Mouse (Mus musculus) left cerebral cortex, postnatal 36 days (tissue): ENCODE measurements around the gene Dolk. TPM values are rescaled to one million over a fixed set of nuclear protein-coding genes. Genes with fewer than 3 reads are reported as not detected.

ENCODE experiments used
- DNase-seq, 2 experiments: peaks; one replicate each; pipeline ENCODE4 v3.0.0; 2021 to 2022; ENCODE audit warnings: low spot score in 2 of 2, mixed read lengths in 1 of 2
- intact Hi-C: fragments of 180-260 bp; cut with DNase I; formaldehyde crosslinking; loops from one replicate; pipeline ENCODE4 v1.15.1; 2025
- total RNA-seq, 2 experiments: library from RNA; stranded (reverse); gene quantifications; 2 replicates each; pipeline ENCODE4 v1.2.3; 2021

Dolk gene
- total RNA-seq, 2 experiments from 2014 or later: 22.3 to 28.8 TPM

DNA sequence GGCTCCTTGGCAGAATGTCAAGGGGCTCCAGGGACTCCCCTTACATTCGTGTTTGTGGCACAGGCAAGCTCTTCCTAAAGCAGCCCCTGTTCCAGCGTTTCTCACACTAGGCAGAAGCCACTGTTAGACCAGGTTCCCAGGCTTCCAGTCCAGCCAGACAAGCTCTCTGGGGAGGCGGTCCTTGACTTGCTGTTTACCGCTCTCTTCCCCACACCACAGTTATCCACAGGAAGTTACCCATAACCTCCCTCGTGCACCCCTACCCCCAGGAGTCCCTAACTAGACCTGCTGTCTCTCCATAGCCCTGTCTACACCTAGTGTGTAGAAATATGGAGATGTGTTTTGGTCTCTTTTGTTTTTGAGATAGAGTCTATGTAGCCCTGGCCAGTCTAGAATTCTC lies 32.3 kb downstream of the Dolk start:
- DNase-seq: no peak
- intact Hi-C loops: no loop called here

DNA sequence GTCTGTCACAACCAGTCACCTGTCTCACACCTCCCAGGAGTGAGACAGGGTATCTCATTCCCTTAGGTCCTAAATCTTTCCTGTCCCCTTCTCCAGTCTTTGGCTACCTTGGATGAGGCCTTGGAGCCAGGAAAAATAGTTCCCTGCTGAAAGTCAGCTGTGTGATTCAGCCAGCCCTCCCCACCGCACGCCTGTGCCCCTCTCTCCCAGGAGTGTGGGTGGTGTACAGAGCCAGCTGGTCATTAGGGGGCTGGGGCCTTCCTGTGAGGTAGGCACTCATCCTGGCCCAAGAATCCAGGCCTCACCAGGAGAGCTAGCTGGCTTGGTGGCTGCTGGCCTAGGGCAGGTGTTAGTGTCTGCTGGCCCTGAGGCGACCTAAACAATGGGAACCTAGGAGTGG lies 33.6 kb downstream of the Dolk start:
- intact Hi-C loops: no loop called here
- DNase-seq: no peak

- no peak for DNase-seq
- intact Hi-C loops: no loop called here
These were observed 34.6 kb downstream of the Dolk start for GRCm38 (mm10) chr2:30251417-30252104.

GRCm38 (mm10) chr2:30250166-30251128 lies 35.7 kb downstream of the Dolk start:
- intact Hi-C loops: no loop called here
- no peak for DNase-seq

DNA sequence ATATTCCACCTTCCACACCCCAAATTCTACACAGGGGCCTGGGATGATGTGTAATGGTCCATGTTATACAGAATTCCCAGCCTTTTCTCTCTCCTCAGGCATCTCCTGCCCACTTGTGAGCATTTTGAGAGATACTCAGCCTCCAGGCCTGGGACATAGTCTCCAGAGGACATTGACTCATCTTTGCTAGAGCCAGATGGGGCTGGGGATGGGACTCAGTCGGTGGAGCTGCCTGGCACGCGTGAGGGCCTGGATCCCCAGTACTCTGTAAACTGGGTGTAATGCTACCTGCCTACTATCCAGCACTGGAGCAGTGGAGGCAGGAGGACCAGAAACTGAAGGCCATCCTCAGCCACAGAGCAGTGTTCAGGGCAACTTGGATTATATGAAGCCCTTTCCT lies 37.0 kb downstream of the Dolk start:
- DNase-seq: no peak
- intact Hi-C loops: no loop called here

DNA sequence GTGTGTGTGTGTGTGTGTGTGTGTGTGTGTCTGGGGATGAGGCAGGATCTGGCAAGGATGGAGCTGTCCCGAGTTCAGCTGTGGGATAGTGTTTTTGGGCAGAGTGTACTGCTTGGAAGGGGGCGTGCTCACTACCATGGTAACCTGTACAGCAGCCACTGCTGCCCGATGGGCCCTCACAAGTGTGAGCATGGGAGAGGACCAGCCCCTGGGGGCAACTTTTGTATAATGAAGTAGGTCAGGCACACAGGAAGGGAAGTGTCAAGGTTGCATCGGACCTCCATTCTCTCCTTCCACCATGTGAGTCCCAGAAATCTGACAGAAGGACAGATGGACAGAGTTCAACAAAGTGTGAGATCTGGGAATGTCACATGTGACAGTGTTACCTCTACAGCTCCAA lies 38.5 kb downstream of the Dolk start:
- intact Hi-C loops: no loop called here

GRCm38 (mm10) chr2:30247036-30247435 lies 39.1 kb downstream of the Dolk start:
- intact Hi-C loops: no loop called here

More for the DNA sequence above, 38.5 kb downstream of the Dolk start:
- DNase-seq: no peak

DNA sequence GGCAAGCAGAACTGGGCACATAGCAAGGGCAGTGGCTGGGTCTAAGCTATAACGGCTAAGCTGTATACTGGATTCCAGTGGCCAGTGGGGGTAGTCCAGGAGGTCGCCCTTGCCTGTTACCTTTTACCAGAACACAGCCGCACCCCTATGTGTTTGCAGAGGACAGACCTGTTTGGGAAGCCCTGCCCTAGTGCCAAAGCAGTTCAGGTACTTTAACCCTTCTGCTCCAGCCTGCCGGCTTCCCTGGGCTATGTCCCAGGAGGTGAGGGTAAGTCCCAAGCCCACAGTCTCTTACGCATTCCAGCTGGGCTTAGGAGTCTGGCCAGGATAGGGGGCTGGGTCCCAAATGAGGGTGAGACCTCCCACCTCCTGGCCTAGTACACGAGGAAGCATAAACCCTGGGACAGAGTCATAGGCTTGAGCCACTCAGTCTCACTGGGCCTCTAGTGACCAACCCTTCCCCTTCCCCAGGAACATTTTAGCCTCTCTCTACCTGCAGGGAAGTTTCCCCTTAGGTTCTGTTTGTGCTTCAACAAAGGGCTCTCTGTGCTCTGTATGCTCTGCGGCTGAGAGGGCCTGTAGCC lies 41.4 kb downstream of the Dolk start:
- DNase-seq: no peak
- intact Hi-C loops: no loop called here

More at GRCm38 (mm10) chr2:30247036-30247435, 39.1 kb downstream of the Dolk start:
- no peak for DNase-seq

DNA sequence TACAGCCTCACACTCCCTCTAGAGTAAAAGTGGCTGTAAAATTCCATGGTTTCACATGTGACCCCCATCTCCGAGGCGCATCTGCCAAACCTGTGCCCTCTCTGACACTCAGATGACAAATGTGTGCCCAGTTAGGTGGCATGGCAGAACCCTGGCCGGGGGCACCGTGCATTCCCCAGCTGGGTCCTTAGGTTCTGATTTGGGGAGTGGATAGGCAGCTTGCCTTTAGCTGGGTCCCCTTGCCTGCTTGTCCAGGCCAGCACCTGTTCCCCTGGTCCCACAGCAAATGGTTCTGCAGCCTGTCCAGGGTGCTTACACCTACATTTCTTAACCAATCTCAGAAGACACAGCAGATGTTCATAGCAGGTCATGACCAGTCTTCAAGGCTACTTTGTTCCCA lies 42.7 kb downstream of the Dolk start:
- no peak for DNase-seq
- intact Hi-C loops: no loop called here

DNA sequence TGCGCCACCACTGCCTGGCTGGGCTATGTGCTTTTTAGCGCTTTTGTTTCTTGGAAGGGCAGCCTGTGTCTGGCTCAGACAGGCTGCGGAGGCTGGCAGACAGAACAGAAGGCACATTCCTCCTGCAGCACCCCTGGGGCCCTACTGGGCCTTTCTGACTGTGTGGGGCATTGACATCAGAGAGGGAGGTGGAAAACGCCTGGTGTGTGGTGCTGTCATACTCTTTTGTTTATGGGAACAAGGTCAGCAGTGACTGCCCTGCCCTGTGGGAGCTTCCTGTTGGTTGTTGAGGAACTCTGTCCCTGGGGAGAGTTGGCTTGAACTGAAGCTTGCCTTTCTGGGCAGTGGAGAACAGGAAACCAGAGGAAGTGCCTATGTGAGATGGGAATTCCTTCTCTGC lies 43.6 kb downstream of the Dolk start:
- intact Hi-C loops: no loop called here
- no peak for DNase-seq

DNA sequence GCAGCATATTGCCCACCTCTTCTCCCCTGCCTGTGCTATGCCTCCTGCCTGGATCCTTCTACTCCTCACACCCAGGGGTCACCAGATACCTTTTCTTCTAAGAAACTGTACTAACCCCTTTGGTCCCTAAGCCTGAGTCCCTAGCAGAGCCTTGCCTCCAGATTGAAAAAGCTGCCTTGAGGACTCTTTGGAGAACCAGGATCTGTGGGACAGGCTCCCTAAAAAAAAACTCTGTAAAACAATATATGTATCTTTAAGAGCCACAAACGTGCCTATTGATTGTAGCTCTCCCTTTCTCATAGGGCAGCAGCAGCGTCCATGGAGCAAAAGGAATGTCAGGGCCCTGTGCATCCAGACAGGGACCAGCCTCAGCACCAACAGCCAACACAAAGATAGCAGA lies 45.9 kb downstream of the Dolk start, which contains the start of gene Gm28035:
TSS of gene Gm28035 (plus strand) at position 301 of the 400 bp plus-strand sequence.
- intact Hi-C loops: no loop called here

DNA sequence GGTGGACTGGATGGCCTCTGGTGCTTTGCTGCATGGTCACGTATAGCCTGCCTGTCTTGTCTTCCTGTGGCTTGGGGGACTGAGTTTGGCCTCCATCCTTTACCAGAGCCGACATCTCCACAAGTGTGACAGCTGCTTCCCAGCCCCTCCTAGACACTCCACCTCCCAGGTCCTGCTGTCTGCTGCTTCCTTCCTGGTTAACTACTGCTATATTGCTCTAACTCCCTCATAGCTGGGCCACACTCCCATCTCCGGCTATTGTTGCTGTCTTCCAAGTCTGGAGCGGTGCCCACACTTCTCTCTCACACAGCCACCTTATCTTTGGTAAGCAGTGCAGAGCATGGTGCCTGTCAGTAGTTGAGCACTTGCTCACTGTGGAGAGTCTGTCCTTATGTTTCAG lies 46.4 kb downstream of the Dolk start:
- intact Hi-C loops: loop anchor here (10.0 kb wide), 1 partner anchor 65 kb away; the partner anchor contains the start of genes Endog and Spout1
- DNase-seq: no peak

More for the DNA sequence above, 45.9 kb downstream of the Dolk start, which contains the start of gene Gm28035:
- DNase-seq: no peak

DNA sequence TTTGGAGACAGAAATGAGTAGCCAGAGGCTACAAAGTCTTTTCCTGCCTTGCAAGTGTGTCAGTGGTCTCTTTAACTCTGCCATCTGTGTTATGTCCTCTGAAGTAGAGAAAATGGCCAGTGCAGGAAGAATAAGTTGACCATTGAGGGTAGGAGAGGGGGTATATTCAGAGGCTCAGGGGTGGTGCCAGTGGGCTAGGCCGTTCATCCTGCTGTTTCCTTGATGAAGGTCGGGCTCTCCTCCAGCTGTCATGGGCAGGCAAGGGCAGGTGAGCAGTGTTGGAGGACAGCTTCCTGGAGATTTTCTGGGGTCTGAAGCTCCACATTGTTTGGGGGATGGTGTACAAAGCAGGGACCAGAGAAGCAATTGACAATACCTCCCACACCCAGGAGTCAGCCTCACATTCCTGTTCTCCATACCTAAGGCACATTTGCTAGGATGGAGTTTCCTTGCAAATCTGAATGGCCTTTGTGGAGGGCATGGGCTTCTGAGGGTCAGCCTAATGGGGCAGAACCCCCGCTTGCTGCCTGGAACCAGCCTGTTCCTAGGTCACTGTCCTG lies 47.1 kb downstream of the Dolk start:
- DNase-seq: no peak
- intact Hi-C loops: loop anchor here (10.0 kb wide), 1 partner anchor 64 kb away; the partner anchor contains the start of genes Endog and Spout1

- peak; percentile 71 to 73 for DNase-seq
- intact Hi-C loops: loop anchor here (1.0 to 10.0 kb wide), 3 partner anchors 31 to 63 kb away; partner anchors contain the start of genes Endog, Kyat1 and Spout1
These were observed 48.3 kb downstream of the Dolk start for GRCm38 (mm10) chr2:30237881-30238280.

DNA sequence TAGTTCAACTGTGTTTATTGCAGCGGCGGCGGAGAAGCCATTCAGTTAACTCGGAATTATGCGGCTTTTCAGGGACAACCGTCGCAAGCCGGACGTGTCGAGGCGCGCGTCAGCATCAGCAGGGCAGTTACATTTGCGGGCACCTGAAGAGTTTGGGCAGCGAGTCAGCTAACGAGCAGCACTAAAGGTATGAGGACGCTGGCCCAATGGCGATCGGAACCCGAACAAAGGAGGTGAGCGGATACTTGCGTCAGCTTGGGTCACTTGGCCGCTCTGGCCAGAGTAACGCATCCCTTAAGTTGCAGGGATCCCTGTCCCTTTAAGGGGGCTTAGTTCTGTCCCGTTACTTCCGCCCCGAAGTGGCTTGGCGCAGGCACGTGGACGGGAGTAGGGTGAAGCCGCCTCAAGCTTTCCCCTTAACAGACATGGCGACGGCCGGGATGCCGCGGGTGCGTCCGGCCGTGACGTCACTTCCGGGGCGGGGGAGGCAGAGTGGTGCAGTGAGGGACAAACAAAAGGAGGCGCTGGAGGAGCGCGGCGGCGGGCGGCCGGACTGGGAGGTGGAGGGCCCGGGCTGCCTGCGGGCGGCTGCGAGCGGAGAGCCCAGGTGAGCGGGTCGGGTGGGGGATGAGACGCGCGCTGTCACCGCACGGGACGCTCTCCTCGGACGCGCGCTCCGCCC lies 48.8 kb downstream of the Dolk start, which contains the start of gene Lrrc8a:
TSS of gene Lrrc8a (plus strand) at position 517 of the 682 bp plus-strand sequence.
- intact Hi-C loops: loop anchor here (1.0 to 10.0 kb wide), 3 partner anchors 31 to 63 kb away; partner anchors contain the start of genes Endog, Kyat1 and Spout1
- DNase-seq: peak; percentile 100

DNA sequence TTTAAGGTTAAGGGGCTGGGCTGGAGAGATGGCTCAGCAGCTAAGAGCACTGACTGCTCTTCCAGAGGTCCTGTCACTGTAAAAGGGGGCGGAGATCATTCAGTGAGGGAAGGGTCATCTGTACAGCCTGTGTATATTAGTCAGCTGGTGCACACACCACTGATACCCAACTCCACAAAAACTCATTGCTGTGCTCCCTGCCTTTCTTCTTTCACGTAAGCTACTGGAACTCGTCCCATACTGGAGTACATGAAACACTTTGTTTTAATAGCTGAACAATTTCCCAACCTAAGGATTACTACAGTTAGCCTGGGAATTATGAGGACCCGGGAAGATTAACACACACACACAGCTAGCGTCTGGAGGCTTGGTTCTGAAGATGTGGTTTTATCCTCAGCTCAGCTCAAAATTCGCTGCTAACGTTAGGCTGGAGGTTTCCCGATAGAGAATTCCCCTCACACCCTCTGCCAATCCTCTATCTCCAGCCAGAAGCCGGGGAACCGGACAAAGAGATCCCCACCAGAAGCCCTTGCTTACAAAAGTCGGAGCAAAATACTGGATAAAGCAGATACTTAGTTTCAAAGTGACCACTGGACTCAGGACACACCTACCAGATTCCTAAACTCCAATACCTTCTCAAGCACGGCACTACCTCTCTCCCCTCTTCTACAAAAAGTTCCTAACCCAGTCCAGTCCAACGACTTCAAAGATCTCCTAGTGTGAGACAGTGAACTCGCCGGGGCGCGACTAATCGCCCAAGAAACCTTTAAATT lies 49.5 kb downstream of the Dolk start:
- DNase-seq: no peak
- intact Hi-C loops: loop anchor here (1.0 to 10.0 kb wide), 3 partner anchors 31 to 62 kb away; partner anchors contain the start of genes Endog, Kyat1 and Spout1

DNA sequence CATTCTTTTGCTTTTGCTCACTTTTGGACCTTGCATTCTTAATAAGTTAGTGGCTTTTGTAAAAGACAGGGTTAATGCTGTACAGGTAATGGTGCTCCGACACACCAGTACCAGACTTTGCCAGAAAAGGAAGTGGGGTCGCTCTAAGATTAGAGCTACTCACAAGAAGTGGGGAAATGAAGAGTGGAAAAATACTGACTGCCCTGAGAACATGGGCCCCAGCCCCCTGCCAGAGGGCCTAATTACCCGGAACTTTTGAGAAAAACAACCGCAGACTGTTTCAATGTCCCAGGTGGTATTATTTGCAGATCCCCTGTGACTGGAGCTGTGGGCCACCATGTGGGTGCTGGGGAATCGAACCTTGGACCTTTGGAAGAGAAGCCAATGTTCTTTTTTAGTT lies 50.5 kb downstream of the Dolk start:
- intact Hi-C loops: loop anchor here (10.0 kb wide), 1 partner anchor 61 kb away; the partner anchor contains the start of genes Endog and Spout1
- DNase-seq: no peak
